Mouse (Mus musculus) forebrain, embryonic 15.5 days (tissue): ENCODE results near the gene Kpna3. TPM values are rescaled to one million over a fixed set of nuclear protein-coding genes. Genes with fewer than 3 reads are reported as not detected.

Experiments
- ATAC-seq: fragments of 200-750 bp; cut with Nextera tagmentation; replicated peaks from 2 replicates; pipeline ENCODE4 v1.8.0; 2017; ENCODE audit warnings: mild to moderate bottlenecking, moderate TSS enrichment, moderate library complexity
- H3K27ac ChIP-seq: fragments of 300-500 bp; sonication (generic); replicated peaks from 2 replicates; pipeline ENCODE4 v1.5.1; 2015; ENCODE audit warnings: mild to moderate bottlenecking, inconsistent platforms
- H3K27me3 ChIP-seq: fragments of 300-500 bp; sonication (generic); 2 replicates; pipeline ENCODE4 v1.6.1; 2015; ENCODE audit warnings: inconsistent platforms
- H3K36me3 ChIP-seq: fragments of 300-500 bp; sonication (generic); 2 replicates; pipeline ENCODE4 v1.6.1; 2015; ENCODE audit warnings: mild to moderate bottlenecking, inconsistent platforms
- H3K4me1 ChIP-seq: fragments of 300-500 bp; sonication (generic); 2 replicates; pipeline ENCODE4 v1.6.1; 2015; ENCODE audit warnings: inconsistent platforms
- H3K4me2 ChIP-seq: fragments of 300-500 bp; sonication (generic); replicated peaks from 2 replicates; pipeline ENCODE4 v1.6.1; 2015; ENCODE audit warnings: mild to moderate bottlenecking, inconsistent platforms
- H3K4me3 ChIP-seq: fragments of 300-500 bp; sonication (generic); 2 replicates; pipeline ENCODE4 v1.5.1; 2015; ENCODE audit warnings: mild to moderate bottlenecking, inconsistent platforms
- H3K9ac ChIP-seq: fragments of 300-500 bp; sonication (generic); replicated peaks from 2 replicates; pipeline ENCODE4 v1.6.1; 2015; ENCODE audit warnings: mild to moderate bottlenecking, inconsistent platforms
- H3K9me3 ChIP-seq: fragments of 300-500 bp; sonication (generic); 2 replicates; pipeline ENCODE4 v1.6.1; 2016; ENCODE audit warnings: inconsistent platforms
- WGBS: fragments of 180-500 bp; shearing (Covaris S2); methylation state at CpG from one replicate; pipeline ENCODE4 v1.1.7; 2015; ENCODE audit warnings: mixed read lengths; 5-methylcytosine and 5-hydroxymethylcytosine counted together
- polyA plus RNA-seq: library from polyadenylated mRNA; unstranded; fragments of >200 nt; fragmentation: Nextera tagmentation; extraction: Ambion mirVana; gene quantifications from 2 replicates; pipeline ENCODE4 v1.2.1, GENCODE M21; 2015

Kpna3 gene
- polyA plus RNA-seq, 1 experiment from 2014 or later, result 82.1 TPM

DNA sequence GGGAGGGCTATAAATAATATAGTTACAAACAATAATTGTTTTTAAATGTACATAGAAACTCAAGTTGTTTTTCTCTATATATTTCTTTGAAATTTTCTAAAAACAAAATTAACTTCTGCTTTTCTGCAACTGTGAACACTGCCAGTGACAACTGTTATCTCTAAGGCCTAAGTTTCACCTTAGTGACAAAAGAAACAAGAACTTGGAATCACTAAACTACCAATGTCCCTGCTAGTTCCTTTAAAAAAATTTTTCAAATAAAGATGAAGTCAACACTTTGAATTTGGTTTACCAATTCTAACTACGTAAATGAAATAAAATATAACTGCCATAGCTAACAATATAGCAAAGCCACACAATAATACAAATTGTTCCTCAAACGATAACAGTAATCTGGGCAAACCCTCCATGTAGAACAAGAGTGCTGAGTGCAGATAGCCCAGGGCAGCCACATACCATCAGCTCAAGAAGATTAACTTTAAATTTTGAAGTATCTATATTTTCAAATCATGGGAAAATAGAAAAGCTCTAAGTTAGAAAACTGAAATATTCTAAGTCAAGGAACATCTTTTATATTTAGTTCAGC lies 14.5 kb downstream of the Kpna3 start:
- Histone ChIP-seq H3K9ac (no peak overlapping the region), H3K36me3 (0 out of 2 replicates have a peak, but pooled peaks cover 3% of the 10 kb centered on the region), H3K27me3 (no peaks in the 10 kb centered on the region), H3K4me1 (peaks cover 15% of the 10 kb centered on the region), H3K9me3 (no peaks in the 10 kb centered on the region), H3K4me2 (no peak overlapping the region), H3K4me3 (no peak overlapping the region), H3K27ac (no peak overlapping the region)
- WGBS, result 92% methylated on average over 2 of the region's 2 CpGs
- no peak for ATAC-seq

DNA sequence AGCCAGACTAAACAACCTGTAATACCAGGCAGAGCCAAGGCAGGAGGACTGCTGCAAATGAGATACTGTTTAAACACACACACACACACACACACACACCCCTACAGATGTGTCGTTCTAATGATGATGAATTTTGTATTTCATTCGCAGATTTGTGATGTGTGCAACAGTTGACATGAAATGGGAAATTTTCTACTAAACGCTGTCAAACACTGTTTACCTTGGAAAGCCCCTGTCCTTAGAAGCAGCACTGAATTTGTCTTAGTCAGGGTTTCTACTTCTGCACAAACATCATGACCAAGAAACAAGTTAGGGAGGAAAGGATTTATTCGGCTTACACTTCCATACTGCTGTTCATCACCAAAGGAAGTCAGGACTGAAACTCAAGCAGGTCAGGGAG lies 24.0 kb downstream of the Kpna3 start:
- H3K4me3 ChIP-seq, result no peak overlapping the region
- no peaks in the 10 kb centered on the region for H3K9me3 ChIP-seq
- H3K27me3 ChIP-seq, result no peaks in the 10 kb centered on the region
- H3K4me1 ChIP-seq, result peaks cover 20% of the 10 kb centered on the region
- no peak overlapping the region for H3K9ac ChIP-seq
- H3K27ac ChIP-seq, result no peak overlapping the region
- no peaks in the 10 kb centered on the region for H3K36me3 ChIP-seq
- H3K4me2 ChIP-seq, result no peak overlapping the region
- WGBS, result 93% methylated on average over 4 of the region's 4 CpGs
- ATAC-seq, result no peak

DNA sequence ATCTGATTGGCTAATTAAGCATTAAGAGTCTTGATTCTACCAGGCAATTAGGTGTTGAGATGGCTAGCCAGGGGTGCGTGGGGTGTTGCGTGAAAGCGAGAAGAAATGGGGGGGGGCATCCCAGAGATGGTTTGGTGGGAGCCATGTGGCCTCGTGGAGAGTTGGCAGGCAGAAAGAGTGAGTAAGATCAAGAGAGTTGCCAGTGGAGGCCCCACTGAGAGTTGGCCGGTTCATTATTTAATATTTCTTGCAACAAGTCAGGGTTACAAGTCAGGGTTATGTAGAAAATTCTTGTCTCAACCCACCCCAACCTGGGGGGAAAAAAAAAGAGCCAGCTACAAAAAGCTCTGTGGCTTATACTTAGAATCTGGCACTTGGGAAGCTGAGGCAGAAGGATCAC lies 24.4 kb downstream of the Kpna3 start:
- ATAC-seq, result no peak
- H3K36me3 ChIP-seq, result no peaks in the 10 kb centered on the region
- H3K9me3 ChIP-seq, result no peaks in the 10 kb centered on the region
- H3K4me3 ChIP-seq, result no peak overlapping the region
- no peaks in the 10 kb centered on the region for H3K27me3 ChIP-seq
- H3K27ac ChIP-seq, result no peak overlapping the region
- H3K9ac ChIP-seq, result no peak overlapping the region
- H3K4me2 ChIP-seq, result no peak overlapping the region
- WGBS, result 63% methylated on average over 5 of the region's 5 CpGs
- H3K4me1 ChIP-seq, result peaks cover 20% of the 10 kb centered on the region

DNA sequence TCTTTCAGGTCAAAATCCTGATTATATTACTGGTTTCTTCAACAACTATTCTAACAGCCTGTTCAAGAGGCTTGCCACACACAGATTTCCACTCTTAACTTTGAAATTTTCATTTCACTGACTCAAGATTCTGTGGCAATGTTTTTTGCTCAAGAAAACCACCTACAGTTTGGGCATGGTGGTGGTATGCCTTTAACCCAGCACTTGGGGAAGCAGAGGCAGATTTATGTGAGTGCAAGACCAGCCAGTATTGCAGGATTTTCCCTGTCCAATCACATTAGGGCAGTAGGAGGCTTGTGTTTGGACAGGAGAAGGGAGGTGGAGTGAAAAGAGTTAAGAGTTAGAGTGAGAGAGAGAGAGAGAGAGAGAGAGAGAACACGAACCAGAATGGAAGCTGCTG lies 24.9 kb downstream of the Kpna3 start:
- ATAC-seq, result no peak
- 33% methylated on average over 1 of the region's 1 CpGs for WGBS
- H3K4me1 ChIP-seq, result peaks cover 20% of the 10 kb centered on the region
- no peak overlapping the region for H3K9ac ChIP-seq
- H3K9me3 ChIP-seq, result no peaks in the 10 kb centered on the region
- H3K4me3 ChIP-seq, result no peak overlapping the region
- H3K27me3 ChIP-seq, result no peaks in the 10 kb centered on the region
- H3K36me3 ChIP-seq, result no peaks in the 10 kb centered on the region
- no peak overlapping the region for H3K4me2 ChIP-seq
- H3K27ac ChIP-seq, result no peak overlapping the region

DNA sequence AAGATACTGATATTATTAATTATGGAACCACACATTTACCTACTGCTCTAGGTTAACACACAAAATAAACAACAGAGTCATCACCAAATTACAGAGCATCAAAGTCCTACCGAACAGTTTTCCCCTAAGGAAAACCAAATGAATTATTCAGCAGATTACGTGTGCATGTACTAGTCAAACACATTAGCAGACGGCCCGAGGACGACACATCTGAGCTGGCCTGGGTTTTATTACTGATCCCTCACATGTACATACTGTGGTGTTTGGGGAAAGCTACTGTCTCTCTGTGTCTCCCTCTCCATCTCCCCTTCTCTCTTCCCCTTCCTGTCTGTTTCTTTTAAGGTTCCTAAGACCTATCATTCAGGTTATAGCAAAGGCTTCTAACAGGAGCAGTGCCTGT lies 25.5 kb downstream of the Kpna3 start:
- H3K36me3 ChIP-seq, result no peaks in the 10 kb centered on the region
- no peak overlapping the region for H3K9ac ChIP-seq
- ATAC-seq, result no peak
- H3K4me1 ChIP-seq, result peaks cover 20% of the 10 kb centered on the region
- no peak overlapping the region for H3K27ac ChIP-seq
- H3K4me2 ChIP-seq, result no peak overlapping the region
- WGBS, result 28% methylated on average over 5 of the region's 5 CpGs
- no peaks in the 10 kb centered on the region for H3K27me3 ChIP-seq
- no peak overlapping the region for H3K4me3 ChIP-seq
- no peaks in the 10 kb centered on the region for H3K9me3 ChIP-seq

DNA sequence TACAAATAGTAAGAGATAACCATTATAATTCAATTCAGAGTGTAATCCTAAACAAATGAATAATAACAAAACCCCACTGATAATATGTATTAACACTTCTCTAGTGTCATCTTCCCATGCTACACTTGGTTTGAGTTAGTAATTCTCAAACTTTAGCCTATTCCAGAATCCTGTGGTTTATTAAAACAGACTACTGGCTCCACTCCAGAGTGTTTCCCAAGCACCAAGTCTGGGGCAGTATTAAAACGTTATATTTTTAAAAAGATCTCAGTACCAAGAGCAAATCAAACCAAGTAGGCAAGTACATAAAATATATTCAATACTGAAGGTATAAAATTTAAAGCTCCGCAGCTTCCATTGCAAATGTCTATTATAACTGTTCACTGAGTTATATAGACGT lies 26.0 kb downstream of the Kpna3 start:
- 64% methylated on average over 3 of the region's 3 CpGs for WGBS
- Histone ChIP-seq H3K9ac (no peak overlapping the region), H3K36me3 (no peaks in the 10 kb centered on the region), H3K4me2 (no peak overlapping the region), H3K9me3 (no peaks in the 10 kb centered on the region), H3K27me3 (no peaks in the 10 kb centered on the region), H3K27ac (no peak overlapping the region), H3K4me1 (peaks cover 20% of the 10 kb centered on the region), H3K4me3 (no peak overlapping the region)
- no peak for ATAC-seq

DNA sequence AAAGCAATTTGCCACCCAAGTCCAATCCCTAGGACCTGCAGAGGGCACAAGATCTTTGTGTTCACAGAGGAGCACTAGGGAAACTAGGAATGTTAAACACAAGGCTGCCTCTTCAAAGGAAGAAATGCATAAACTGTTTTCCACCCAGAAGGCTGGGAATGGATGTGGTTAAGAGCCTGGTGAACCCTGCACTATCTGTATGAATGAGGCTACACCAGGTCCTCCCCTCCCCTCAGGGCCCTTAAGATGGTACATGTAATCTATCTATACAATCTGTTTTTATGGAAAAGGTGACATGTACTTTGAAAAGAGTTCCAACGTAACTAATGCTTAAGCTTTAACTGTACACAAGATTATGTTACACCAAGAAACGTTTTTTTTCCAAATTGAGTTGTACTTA lies 29.7 kb downstream of the Kpna3 start:
- Histone ChIP-seq H3K9ac (no peak overlapping the region), H3K4me3 (no peak overlapping the region), H3K27ac (no peak overlapping the region), H3K36me3 (no peaks in the 10 kb centered on the region), H3K4me2 (no peak overlapping the region), H3K4me1 (peaks cover 16% of the 10 kb centered on the region), H3K9me3 (no peaks in the 10 kb centered on the region), H3K27me3 (no peaks in the 10 kb centered on the region)
- ATAC-seq, result no peak
- 82% methylated on average over 2 of the region's 2 CpGs for WGBS

DNA sequence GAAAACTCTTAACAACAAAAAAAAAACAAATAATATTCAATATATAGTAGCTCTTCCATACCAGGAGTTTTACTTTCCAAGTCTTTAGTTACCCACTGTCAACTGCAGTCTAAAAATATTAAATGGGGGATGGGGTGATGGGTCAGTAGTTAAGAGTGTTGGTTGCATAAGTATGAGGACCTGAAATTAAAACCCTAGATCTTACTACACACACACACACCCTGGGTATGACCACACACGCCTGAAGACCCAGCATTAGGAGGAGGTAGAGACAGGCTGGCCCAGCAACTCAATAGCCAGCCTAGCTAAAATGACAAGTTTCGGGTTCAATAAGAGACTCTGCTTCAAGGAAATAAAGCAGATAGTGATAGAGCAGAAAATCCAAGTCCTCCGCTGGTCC lies 32.6 kb downstream of the Kpna3 start:
- Histone ChIP-seq H3K9ac (no peak overlapping the region), H3K36me3 (peaks cover 3% of the 10 kb centered on the region), H3K4me1 (peaks cover under 1% of the 10 kb centered on the region; the same call in 1 of the 2 replicates), H3K27ac (no peak overlapping the region), H3K9me3 (no peaks in the 10 kb centered on the region), H3K4me3 (no peak overlapping the region), H3K4me2 (no peak overlapping the region), H3K27me3 (no peaks in the 10 kb centered on the region)
- no peak for ATAC-seq
- 94% methylated on average over 3 of the region's 3 CpGs for WGBS

DNA sequence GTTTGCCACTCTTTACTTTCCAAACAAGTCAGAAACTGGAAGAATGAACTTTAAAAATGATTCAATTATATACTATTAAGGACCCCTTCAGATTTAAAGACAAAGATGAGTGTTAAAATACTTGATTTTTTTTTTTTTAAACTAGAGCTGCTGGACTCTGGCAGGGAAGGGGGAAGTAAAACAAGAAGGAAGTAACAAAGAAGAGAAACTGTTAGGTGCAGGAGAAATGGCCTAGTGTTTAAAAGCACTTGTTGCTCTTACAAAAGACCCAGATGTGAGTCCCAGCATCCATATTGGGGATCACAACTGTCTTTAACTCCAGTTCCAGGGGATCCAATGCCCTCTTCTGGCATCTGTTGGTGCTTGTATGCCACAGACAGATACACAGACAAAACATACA lies 33.9 kb downstream of the Kpna3 start:
- H3K27me3 ChIP-seq, result no peaks in the 10 kb centered on the region
- H3K9ac ChIP-seq, result no peak overlapping the region
- no peak overlapping the region for H3K27ac ChIP-seq
- H3K36me3 ChIP-seq, result peaks cover 8% of the 10 kb centered on the region
- no peak overlapping the region for H3K4me2 ChIP-seq
- no peaks in the 10 kb centered on the region for H3K9me3 ChIP-seq
- ATAC-seq, result no peak
- H3K4me3 ChIP-seq, result no peak overlapping the region
- no peaks in the 10 kb centered on the region for H3K4me1 ChIP-seq

DNA sequence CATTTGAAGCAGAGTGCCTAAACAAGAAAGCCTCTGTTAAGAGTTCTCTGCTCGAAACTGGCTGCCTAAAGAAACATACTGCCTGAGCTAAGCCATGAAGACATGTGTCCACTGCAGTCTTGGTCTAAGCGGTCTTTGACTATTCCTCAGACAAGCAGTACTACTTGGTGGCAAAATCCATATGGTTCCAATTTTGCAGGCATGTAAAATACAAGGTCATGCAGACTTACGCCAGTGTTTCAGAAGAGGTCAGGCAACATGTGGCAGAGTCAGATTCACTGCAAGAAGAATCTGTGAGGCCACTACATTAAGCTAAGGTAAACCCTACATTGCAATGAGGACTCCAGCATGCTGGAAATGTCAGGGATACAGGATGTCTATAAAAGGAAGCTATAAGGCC lies 34.7 kb downstream of the Kpna3 start:
- Histone ChIP-seq H3K4me1 (no peaks in the 10 kb centered on the region), H3K27ac (no peak overlapping the region), H3K9me3 (no peaks in the 10 kb centered on the region), H3K27me3 (no peaks in the 10 kb centered on the region), H3K36me3 (peaks cover 14% of the 10 kb centered on the region), H3K4me2 (no peak overlapping the region), H3K4me3 (no peak overlapping the region), H3K9ac (no peak overlapping the region)
- 95% methylated on average over 3 of the region's 3 CpGs for WGBS
- no peak for ATAC-seq

DNA sequence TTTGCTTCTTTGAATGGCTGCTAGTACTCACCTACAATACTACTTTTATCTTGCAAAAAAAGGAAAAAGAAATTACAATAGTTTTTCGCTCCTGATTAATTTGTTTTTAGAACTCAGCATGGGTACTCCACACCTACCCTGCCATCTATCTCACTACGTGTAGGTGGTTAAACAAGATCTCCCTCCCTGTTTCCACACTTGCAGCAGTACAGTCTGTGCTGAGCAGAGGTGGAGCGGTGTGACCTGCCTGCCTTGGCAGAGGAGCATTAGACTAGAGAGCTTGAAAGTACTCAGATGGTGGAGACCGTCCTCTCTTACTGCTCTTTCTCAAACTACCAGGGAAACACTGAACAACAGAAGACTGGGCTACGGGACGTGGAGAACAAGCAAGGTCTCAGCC lies 44.9 kb downstream of the Kpna3 start:
- H3K4me3 ChIP-seq, result no peak overlapping the region
- ATAC-seq, result no peak
- H3K4me2 ChIP-seq, result no peak overlapping the region
- no peak overlapping the region for H3K9ac ChIP-seq
- no peaks in the 10 kb centered on the region for H3K4me1 ChIP-seq
- no peak overlapping the region for H3K27ac ChIP-seq
- H3K36me3 ChIP-seq, result peaks cover 13% of the 10 kb centered on the region; the same call in 1 of the 2 replicates
- 76% methylated on average over 6 of the region's 6 CpGs for WGBS
- H3K27me3 ChIP-seq, result no peaks in the 10 kb centered on the region
- no peaks in the 10 kb centered on the region for H3K9me3 ChIP-seq

DNA sequence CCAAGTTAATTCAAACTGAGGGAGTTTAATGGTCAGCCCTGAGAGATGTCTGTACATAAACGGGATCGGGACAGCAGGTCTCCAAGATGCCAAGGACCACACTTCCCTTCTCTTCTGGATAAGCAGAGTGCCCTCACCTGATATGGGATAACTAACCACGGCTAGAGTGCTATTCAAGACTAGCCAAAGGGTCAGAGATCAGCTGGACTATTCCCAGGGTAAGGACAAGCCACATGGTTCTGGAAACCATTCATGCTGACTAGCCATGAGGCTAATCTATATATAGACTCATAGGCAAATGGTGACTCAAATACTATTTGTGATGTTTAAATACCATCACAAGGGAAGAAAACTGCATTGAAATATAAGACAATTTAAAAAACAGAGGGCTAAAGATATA lies 49.1 kb downstream of the Kpna3 start:
- H3K4me1 ChIP-seq, result no peaks in the 10 kb centered on the region
- H3K27ac ChIP-seq, result no peak overlapping the region
- peaks cover 24% of the 10 kb centered on the region for H3K36me3 ChIP-seq
- no peak for ATAC-seq
- no peaks in the 10 kb centered on the region for H3K9me3 ChIP-seq
- H3K27me3 ChIP-seq, result no peaks in the 10 kb centered on the region
- 88% methylated on average over 3 of the region's 3 CpGs for WGBS
- H3K4me3 ChIP-seq, result no peak overlapping the region
- no peak overlapping the region for H3K9ac ChIP-seq
- no peak overlapping the region for H3K4me2 ChIP-seq

DNA sequence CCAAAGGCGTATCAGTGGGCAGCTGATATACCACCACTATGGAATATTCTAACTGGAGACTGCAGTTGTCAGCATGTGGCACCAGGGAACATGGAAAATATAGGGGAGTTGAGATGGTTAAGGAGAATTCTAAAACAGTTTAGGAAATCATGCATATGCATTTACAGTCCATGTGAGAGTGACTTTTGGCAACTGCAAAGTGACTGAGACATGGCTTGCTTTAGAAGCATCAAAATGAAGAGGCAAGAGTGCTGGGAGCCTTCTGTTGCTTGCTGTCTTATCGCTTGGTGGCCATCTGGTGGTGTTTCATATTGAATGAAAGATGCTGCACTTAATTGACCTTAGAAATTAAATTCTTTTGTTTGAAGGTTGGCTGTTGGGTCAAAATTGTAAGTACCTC lies 72.4 kb downstream of the Kpna3 start:
- ATAC-seq, result 0 out of 2 replicates have a peak, but pooled peaks have one; percentile 35

More for the DNA sequence above, 72.4 kb downstream of the Kpna3 start:
- Histone ChIP-seq H3K4me1 (no peaks in the 10 kb centered on the region; the same call in 1 of the 2 replicates), H3K4me2 (no peak overlapping the region), H3K9me3 (no peaks in the 10 kb centered on the region), H3K27me3 (no peaks in the 10 kb centered on the region), H3K4me3 (no peak overlapping the region), H3K36me3 (peaks cover 45% of the 10 kb centered on the region), H3K27ac (no peak overlapping the region), H3K9ac (no peak overlapping the region)
- WGBS, result 72% methylated on average over 2 of the region's 2 CpGs
